Mouse (Mus musculus): ENCODE results near the gene Adat2.

The Adat2 gene

DNA sequence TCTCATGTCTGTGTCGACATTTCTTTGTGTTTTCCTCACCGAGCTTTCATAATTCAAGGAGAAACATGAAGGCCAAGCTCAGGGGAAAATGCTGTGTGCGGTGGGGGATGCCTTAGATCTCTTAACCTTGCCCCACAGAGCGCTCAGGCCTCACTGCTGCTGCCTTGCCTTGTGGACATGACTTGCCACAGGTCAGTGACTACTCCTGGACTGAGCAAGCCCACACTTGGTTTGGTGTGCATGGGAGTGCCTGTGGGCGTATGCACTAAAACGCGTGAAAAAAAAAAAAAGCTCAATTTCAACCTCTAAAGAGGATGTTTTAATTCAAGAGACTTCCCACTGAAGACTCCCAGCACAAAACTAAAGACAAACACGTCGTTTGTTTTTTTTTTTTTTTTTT, 44.2 kb downstream of the Adat2 start:
- peak; percentile 25 for DNase-seq

DNA sequence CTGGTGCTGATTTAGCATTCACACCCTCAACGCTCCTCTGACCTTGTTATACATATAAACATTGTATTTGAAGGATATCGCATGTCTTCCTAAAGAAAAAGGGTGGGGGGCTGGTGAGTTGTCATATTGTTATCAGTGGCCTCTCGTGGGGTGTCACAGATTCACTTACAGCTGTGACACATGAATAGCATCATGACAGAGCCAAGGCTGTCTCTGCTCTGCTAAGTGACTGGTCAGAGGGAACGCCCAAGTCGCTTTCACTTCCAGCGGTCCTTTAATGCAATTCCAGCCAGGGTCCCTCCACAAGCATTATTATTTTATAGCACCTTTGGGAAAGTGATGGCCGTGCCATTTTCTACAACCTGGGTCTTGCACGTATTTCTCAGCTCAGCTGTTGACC, 44.8 kb downstream of the Adat2 start:
- DNase-seq: no peak

DNA sequence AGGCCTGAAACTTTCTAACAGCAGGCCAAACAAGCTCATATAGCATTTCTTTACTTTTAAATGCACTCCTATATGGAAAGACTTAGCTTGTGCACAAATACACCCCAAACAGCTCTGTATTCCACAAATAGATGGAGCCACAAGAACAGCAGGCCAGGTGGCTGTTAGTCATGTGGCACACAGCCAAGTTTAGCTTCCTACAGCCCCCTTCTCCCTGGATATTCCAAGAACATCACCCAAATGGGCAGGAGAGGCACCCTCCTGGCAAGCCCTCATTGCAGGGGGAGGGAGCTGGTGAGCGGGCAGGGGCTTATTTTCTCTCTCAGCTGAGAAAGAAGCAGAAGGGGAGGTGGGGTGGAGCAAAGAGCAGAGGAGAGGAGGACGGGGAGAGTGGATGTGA, 48.2 kb downstream of the Adat2 start:
- DNase-seq: peak; percentile 59
